Mouse (Mus musculus) ES-Bruce4 (cell line): ENCODE data around the gene Mettl11b.

ENCODE experiments used
- CTCF ChIP-seq: IDR thresholded peaks from one replicate; pipeline ENCODE4 v1.8.1; 2011; ENCODE audit warnings: low read depth, low read length
- EP300 ChIP-seq: IDR thresholded peaks from 2 replicates; pipeline ENCODE4 v1.6.1; 2011; ENCODE audit warnings: low read depth, low read length; ENCODE audit not compliant: insufficient read depth
- POLR2A ChIP-seq: IDR thresholded peaks from one replicate; pipeline ENCODE4 v1.8.1; 2011; ENCODE audit warnings: low read length; ENCODE audit not compliant: insufficient read depth

DNA sequence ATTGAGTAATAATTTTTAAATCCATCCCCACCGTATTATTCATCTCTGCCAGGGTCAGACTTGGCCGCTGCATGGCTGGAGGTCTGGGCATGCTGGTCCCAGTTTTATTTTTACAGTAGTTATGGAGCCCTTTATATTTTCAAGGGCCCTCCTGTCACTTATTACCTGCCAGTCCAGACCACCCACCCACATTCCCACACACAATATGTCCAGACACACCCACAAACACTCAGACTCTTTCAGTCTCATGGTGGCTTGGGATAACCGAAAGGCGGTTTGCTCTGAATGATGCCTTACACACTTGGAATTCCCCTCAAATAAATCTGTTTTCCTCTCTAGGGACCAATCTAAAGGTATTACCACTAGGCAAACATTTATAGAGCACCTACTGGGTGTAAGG, 55.1 kb downstream of the Mettl11b start:
- no peak for TF ChIP-seq POLR2A
- TF ChIP-seq CTCF: no peak
- TF ChIP-seq EP300: no peak
